Mouse (Mus musculus): ENCODE measurements at regions not wholly inside any gene's neighbourhood (a gene's known extent, or its start where the extent isn't known, plus 50 kb on each side); places are given as distances from the start of the nearest gene placed in this dataset.

DNA sequence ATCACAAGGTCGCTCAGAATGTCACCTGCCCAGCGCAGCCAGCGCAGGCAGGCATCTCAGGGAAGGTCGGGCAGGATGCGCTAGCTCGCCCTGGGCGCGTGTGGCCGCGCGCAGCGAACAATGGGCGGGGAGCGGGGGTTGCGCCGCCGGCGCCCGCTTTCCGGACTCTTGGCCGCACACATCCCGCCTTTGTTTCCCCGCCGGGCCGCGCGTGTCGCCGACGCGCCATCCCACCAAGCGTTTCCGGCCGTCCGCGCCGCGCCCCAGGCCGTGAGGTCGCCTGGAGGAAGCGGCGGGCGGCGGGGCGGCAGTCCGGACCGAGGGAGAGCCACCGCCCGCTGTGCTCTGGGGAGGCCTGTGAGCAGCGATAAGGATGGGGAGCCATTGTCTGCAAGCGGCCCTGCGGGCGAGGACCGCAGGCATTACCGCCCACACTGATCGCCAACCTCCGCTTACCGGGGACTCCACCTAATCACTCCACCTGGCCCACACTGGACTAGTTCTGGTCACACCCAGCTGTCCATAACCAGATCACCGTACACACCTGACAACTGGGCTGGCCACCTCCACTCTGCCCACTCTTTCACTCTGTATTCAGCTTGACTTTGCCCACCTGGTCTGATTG, 354.3 kb upstream of the Gm10295 start:
- H3K4me1 ChIP-seq (ENCODE audit: control insufficient read depth in 1 of 2, insufficient read depth in 2 of 2) = no peaks in the 10 kb centered on the region
- DNase-seq (ENCODE audit: extremely low read depth) = no peak
- in situ Hi-C loops (cut with MboI; ENCODE audit: low pct_ligation_motif_present, low pct_unique_long_range_greater_than_20kb, low sequenced_read_pairs) = no loop called here
- TF ChIP-seq MAX (IDR thresholded peaks at IDR 0.05; ENCODE audit: low read length) = no peak
- no peak for TF ChIP-seq UBTF (IDR thresholded peaks at IDR 0.05; ENCODE audit: low read depth, low read length)
- no peak for TF ChIP-seq NELFE (IDR thresholded peaks at IDR 0.05; ENCODE audit: low read depth, low read length)
- no peak for TF ChIP-seq ZKSCAN1 (IDR thresholded peaks at IDR 0.05; ENCODE audit: borderline replicate concordance, low read depth, low read length)
- no peak for TF ChIP-seq POLR2AphosphoS2 (IDR thresholded peaks at IDR 0.05; ENCODE audit: low read depth, low read length)
- TF ChIP-seq CHD1 (IDR thresholded peaks at IDR 0.05; ENCODE audit: low read depth, low read length) = no peak
- H3K36me3 ChIP-seq (replicated peaks in 1 of 2; ENCODE audit: control insufficient read depth in 1 of 2, insufficient read depth in 1 of 2, low read length in 1 of 2) = no peaks in the 10 kb centered on the region
- no peak overlapping the region for H3K4me2 ChIP-seq (ENCODE audit: insufficient read depth, low read depth, poor library complexity, severe bottlenecking)
- H3K9me3 ChIP-seq (replicated peaks; ENCODE audit: low read length) = peaks cover 53% of the 10 kb centered on the region
- H3K4me3 ChIP-seq (replicated peaks in 1 of 3; ENCODE audit: low read depth in 2 of 3, low read length in 2 of 3, poor library complexity in 1 of 3) = no peak overlapping the region
- H3K27me3 ChIP-seq (replicated peaks) = no peaks in the 10 kb centered on the region
- dilution Hi-C loops (cut with MboI; ENCODE audit: extremely low pct_ligation_motif_present, extremely low pct_unique_long_range_greater_than_20kb, low sequenced_read_pairs) = no loop called here
- no peak overlapping the region for H3K9ac ChIP-seq (ENCODE audit: insufficient read depth, low read depth)
- no peak overlapping the region for H3K27ac ChIP-seq (ENCODE audit: insufficient read depth, low read depth)
- no peaks in the 10 kb centered on the region for H3K79me2 ChIP-seq (replicated peaks; ENCODE audit: control insufficient read depth, extremely low read depth, insufficient read depth, poor library complexity, severe bottlenecking)

DNA sequence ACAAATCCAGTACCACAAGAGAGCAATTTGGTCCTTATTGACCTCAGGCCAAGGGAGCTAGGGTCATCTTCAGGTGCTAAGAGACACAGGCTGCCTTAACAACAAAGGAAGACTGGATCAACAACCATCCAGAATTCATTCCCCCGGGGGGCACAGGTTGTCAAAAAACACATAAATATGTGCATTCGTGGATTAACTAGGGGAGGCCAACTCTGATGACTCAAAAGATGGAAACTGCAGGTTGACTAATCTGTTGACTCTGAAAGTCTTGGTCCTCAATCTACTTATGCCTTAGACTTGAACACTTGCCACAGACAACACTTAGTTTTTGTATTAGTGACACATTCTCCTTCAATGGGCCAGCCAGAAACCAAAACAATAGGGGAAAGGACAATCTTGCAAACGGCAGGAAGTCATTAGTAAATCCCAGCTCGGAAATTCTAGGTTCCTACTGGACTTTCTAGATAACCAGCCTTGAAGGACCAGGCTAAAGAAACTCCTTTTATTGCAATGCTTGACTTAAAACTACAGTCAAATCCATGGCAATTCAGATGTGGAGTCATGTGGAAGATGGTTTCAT, 353.5 kb upstream of the Gm10295 start:
- no peak for TF ChIP-seq UBTF (IDR thresholded peaks at IDR 0.05; ENCODE audit: low read depth, low read length)
- TF ChIP-seq ELF1 (IDR thresholded peaks at IDR 0.05; ENCODE audit: low read depth, low read length) = no peak
- TF ChIP-seq ZNF384 (IDR thresholded peaks at IDR 0.05; ENCODE audit: low read depth, low read length) = no peak
- no peak for TF ChIP-seq POLR2AphosphoS2 (IDR thresholded peaks at IDR 0.05; ENCODE audit: low read depth, low read length)
- TF ChIP-seq USF2 (conservative IDR thresholded peaks at IDR 0.05; ENCODE audit: low read depth, low read length) = no peak
- no peak for TF ChIP-seq CHD2 (IDR thresholded peaks at IDR 0.05; ENCODE audit: low read length)
- TF ChIP-seq CHD1 (IDR thresholded peaks at IDR 0.05; ENCODE audit: low read depth, low read length) = no peak
- no peak for TF ChIP-seq TBP (conservative IDR thresholded peaks at IDR 0.05; ENCODE audit: low read depth, low read length)
- TF ChIP-seq RCOR1 (conservative IDR thresholded peaks at IDR 0.05; ENCODE audit: low read depth, low read length) = no peak
- no peak for TF ChIP-seq GABPA (IDR thresholded peaks at IDR 0.05; ENCODE audit: insufficient replicate concordance, low read depth, low read length)
- no peak for TF ChIP-seq TCF12 (IDR thresholded peaks at IDR 0.05; ENCODE audit: low read depth, low read length)
- no peak for TF ChIP-seq ZMIZ1 (IDR thresholded peaks at IDR 0.05; ENCODE audit: low read depth, low read length)
- TF ChIP-seq MAX (IDR thresholded peaks at IDR 0.05; ENCODE audit: low read length) = no peak
- no peak for TF ChIP-seq HCFC1 (IDR thresholded peaks at IDR 0.05; ENCODE audit: low read depth, low read length)
- no peak for TF ChIP-seq NRF1 (IDR thresholded peaks at IDR 0.05; ENCODE audit: low read depth, low read length)
- no peak for TF ChIP-seq ETS1 (conservative IDR thresholded peaks at IDR 0.05; ENCODE audit: low read depth, low read length)
- no peak for TF ChIP-seq JUN (IDR thresholded peaks at IDR 0.05; ENCODE audit: insufficient read depth, low read depth, low read length)
- TF ChIP-seq PAX5 (IDR thresholded peaks at IDR 0.05; ENCODE audit: low read length) = no peak
- Histone ChIP-seq H3K36me3 (replicated peaks in 1 of 2; ENCODE audit: control insufficient read depth in 1 of 2, insufficient read depth in 1 of 2, low read length in 1 of 2) (no peaks in the 10 kb centered on the region), H3K27me3 (replicated peaks) (no peaks in the 10 kb centered on the region), H3K4me2 (ENCODE audit: insufficient read depth, low read depth, poor library complexity, severe bottlenecking) (no peak overlapping the region), H3K4me3 (replicated peaks in 1 of 3; ENCODE audit: low read depth in 2 of 3, low read length in 2 of 3, poor library complexity in 1 of 3) (no peak overlapping the region), H3K4me1 (ENCODE audit: control insufficient read depth in 1 of 2, insufficient read depth in 2 of 2) (no peaks in the 10 kb centered on the region), H3K79me2 (replicated peaks; ENCODE audit: control insufficient read depth, extremely low read depth, insufficient read depth, poor library complexity, severe bottlenecking) (no peaks in the 10 kb centered on the region), H3K9ac (ENCODE audit: insufficient read depth, low read depth) (no peak overlapping the region), H3K9me3 (replicated peaks; ENCODE audit: low read length) (peaks cover 54% of the 10 kb centered on the region), H3K27ac (ENCODE audit: insufficient read depth, low read depth) (no peak overlapping the region)
- in situ Hi-C loops (cut with MboI; ENCODE audit: low pct_ligation_motif_present, low pct_unique_long_range_greater_than_20kb, low sequenced_read_pairs) (no loop called here), dilution Hi-C loops (cut with MboI; ENCODE audit: extremely low pct_ligation_motif_present, extremely low pct_unique_long_range_greater_than_20kb, low sequenced_read_pairs) (no loop called here)
- DNase-seq (ENCODE audit: extremely low read depth) = no peak

Data from CH12.LX (cell line).